Mouse (Mus musculus): ENCODE data around the gene Sox18.

The Sox18 gene

DNA sequence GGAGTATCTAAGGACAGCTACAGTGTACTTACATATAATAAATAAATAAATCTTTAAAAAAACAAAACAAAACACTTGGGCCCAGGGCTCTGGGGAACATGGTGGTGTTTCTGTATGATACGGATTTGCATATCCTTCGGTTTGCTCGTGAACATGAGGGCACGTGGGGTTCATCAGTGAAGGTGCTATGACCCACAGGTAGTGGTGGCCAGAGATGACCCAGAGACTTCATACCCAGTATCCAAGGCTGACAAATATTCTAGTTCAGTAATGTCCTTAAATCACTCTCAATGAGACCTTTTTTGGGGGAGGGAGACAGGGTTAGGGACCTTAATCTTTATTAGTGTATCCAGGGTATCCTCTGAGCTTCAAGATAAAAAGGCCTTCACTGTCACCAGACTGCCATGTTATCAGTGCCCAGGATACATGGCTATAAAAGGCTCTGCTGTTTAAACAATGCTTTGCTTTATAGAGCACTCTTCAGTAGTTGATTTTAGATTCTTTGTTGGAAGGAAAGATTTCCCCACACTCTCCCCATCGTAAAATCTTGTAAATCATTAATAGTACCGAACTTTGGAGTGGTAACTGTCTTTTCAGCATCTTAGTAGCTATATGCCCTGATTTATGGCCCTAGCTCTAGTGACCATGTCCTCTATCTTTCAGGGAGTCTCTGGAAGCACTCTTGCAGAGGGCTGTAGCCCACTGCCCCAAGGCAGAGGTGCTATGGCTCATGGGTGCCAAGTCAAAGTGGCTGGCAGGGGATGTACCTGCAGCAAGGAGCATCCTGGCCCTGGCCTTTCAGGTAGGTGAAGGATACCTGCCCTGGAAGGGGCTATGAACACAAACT is 24.6 kb downstream of the Sox18 start:
- no peak for DNase-seq (ENCODE audit: low read depth, low spot score)

DNA sequence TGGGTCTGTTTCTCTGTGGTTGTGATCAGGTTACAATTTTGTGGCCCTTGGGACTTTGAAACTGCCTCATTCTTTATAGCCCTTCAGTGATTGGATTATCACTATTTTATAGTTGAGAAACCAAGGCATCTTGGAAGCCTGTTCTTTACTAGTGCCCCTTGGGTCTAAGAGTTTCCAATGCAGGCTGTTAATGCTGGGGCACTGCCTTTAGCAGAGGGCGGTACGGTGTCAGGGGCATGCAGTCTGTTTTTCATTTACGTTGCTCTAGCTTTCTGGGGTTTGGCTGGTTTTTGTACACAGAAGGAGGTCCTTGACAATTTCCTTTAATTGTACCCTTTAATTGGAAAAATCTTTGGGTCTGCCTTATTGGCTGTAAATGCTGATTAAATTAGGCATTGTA is 25.8 kb downstream of the Sox18 start:
- DNase-seq (ENCODE audit: low read depth, low spot score), result no peak

DNA sequence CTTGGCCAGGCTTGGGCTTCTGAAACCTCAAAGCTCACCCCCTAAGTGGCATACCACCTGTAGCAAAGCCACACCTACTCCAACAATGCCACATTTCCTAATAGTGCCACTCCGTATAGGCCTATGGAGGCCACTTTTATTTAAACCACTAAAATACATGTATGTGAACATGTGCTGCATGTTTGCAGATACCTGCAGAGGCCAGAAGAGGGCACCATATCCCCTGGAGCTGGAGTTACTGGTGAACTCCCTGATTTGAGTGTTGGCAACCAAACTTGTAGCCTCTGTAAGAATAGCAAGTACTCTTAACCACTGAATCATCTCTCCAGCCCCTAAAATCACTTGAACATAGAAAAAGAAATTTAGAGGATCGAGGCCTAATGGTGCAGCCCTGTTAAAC is 27.1 kb downstream of the Sox18 start:
- peak; percentile 62 for DNase-seq (ENCODE audit: low read depth, low spot score)

DNA sequence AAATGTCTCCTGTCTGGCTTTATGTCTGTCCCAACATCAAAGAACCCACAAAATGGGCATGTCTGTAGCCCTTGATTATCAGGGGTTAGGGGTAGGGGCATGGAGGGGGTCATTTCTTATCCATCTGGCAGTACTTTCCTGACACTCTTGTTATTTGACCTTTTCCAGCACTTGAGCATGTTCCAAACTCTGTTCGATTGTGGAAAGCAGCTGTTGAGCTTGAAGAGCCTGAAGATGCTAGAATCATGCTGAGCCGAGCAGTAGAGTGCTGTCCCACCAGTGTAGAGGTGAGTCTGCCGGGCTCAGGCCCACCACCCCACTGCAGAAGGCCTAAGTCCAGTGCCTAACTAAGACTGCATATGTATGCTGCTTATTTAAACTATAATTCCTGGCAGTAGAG is 35.6 kb downstream of the Sox18 start:
- no peak for DNase-seq (ENCODE audit: low read depth, low spot score)

DNA sequence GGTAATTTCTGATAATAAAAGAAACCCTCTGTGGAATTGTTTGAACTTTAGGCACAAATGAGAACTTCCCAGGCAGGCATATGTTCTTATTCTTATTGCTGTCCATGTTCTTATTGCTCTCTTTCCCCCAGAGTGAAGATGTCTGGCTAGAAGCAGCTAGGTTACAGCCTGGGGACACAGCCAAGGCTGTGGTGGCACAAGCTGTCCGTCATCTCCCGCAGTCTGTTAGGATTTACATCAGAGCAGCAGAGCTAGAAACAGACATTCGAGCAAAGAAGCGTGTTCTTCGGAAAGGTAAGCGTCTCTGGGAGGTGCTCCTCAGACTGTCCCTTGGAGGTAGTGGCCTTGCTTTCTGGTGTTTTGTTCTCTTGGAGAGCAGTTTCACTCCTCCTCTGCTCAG is 38.8 kb downstream of the Sox18 start:
- no peak for DNase-seq (ENCODE audit: low read depth, low spot score)

DNA sequence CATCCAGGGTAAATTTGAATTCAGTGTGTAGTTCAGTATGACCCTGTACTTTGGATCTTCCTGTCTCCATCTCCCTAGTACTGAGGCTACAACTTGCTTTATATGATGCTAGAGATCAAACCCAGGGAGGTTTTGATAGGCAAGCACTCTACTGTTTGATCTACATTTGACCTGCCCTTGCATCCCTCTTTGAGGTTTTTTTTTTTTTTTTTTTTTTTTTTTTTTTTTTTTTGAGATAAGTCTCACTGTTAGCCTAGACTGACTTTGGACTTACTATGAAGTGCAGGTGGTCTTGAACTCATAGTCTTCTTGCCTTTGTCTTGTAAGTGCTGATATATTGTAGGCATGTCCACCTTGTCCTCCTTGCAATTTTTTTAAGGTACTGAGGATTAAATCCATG is 43.0 kb downstream of the Sox18 start:
- no peak for DNase-seq (ENCODE audit: low read depth, low spot score)

DNA sequence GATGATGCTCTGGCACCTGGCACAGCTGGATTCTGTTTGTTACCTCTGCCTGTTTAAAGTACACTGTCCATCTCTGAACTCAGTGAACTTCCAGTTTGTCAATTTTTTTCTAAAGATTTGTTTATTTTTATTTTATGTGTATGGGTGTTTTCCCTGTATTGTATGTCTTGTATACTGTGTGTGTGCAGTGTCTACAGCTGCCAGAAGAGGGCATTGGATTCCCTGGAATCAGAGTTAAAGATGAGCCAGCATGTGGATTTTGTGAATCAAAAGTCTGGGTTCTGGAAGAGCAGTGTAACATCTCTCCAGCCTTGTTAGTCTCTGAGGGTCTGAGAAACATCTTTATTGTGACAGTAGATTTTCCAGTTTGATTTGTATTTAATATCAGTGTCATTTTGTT is 48.0 kb downstream of the Sox18 start:
- DNase-seq (ENCODE audit: low read depth, low spot score), result peak; percentile 35

All from A20 (cell line).